Mouse (Mus musculus) testis, adult 2 months (tissue): ENCODE data around the gene Dapp1.

Experiments
- CTCF ChIP-seq: fragments of 200-500 bp; IDR thresholded peaks from 2 replicates; pipeline ENCODE4 v1.5.1; 2012; ENCODE audit warnings: low read depth, mild to moderate bottlenecking, inconsistent platforms, low read length, moderate library complexity; ENCODE audit not compliant: control insufficient read depth, insufficient read depth, insufficient replicate concordance
- POLR2A ChIP-seq: fragments of 200-500 bp; IDR thresholded peaks from 2 replicates; pipeline ENCODE4 v1.6.1; 2012; ENCODE audit warnings: low read depth, mild to moderate bottlenecking, inconsistent platforms, low read length, moderate library complexity; ENCODE audit not compliant: control insufficient read depth

DNA sequence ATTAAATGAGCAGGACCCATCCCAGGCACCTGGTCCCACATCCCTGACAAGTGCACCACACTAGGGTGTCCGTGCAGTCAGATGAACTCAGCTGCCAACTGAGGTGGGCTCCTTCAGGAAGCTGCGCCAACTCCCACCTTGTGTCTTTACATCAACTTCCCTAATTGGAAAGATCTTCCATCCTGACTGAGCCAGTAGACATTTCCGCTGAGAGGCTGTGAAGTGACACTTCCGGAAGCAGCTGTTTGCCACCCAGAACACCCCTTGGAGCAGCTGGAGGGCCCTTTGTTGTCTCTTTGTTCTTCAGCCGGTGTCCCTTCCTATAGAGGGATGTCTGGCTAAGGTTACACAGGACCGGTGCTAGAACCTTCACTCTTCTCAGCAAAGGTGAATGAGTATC is 49.2 kb upstream of the Dapp1 start:
- TF ChIP-seq POLR2A: no peak
- TF ChIP-seq CTCF: no peak
